Mouse (Mus musculus) retina, adult 2 months (tissue): Measurements from ENCODE around the gene Synj2.

Source experiments
- DNase-seq: peaks from one replicate; pipeline ENCODE4 v3.0.0-alpha.2; 2012; ENCODE audit warnings: low read depth, low spot score

Synj2 gene

GRCm38 (mm10) chr17:5973536-5973935 lies 32.5 kb downstream of the Synj2 start:
- DNase-seq = no peak

GRCm38 (mm10) chr17:5975099-5975977 lies 34.3 kb downstream of the Synj2 start:
- DNase-seq = no peak

GRCm38 (mm10) chr17:5976221-5977055 lies 35.4 kb downstream of the Synj2 start:
- DNase-seq = no peak

- DNase-seq = no peak
These were observed 36.2 kb downstream of the Synj2 start for GRCm38 (mm10) chr17:5977056-5977920.

- DNase-seq = no peak
These were observed 36.9 kb downstream of the Synj2 start for GRCm38 (mm10) chr17:5977921-5978504.

GRCm38 (mm10) chr17:5978505-5979077 lies 37.5 kb downstream of the Synj2 start:
- DNase-seq = no peak

- no peak for DNase-seq
These were observed 39.8 kb downstream of the Synj2 start for GRCm38 (mm10) chr17:5980860-5981259.

GRCm38 (mm10) chr17:5983150-5983549 lies 42.1 kb downstream of the Synj2 start:
- no peak for DNase-seq

- no peak for DNase-seq
These were observed 42.8 kb downstream of the Synj2 start for GRCm38 (mm10) chr17:5983901-5984300.

GRCm38 (mm10) chr17:5984700-5985231 lies 43.7 kb downstream of the Synj2 start:
- no peak for DNase-seq

- DNase-seq = no peak
These were observed 44.2 kb downstream of the Synj2 start for GRCm38 (mm10) chr17:5985271-5985670.

GRCm38 (mm10) chr17:5987271-5988056 lies 46.4 kb downstream of the Synj2 start:
- DNase-seq = no peak

GRCm38 (mm10) chr17:5988102-5988501 lies 47.0 kb downstream of the Synj2 start:
- no peak for DNase-seq

- DNase-seq = no peak
These were observed 51.9 kb downstream of the Synj2 start for GRCm38 (mm10) chr17:5992866-5993580.

GRCm38 (mm10) chr17:5993581-5994260 lies 52.6 kb downstream of the Synj2 start:
- DNase-seq = no peak

- no peak for DNase-seq
These were observed 53.5 kb downstream of the Synj2 start for GRCm38 (mm10) chr17:5994606-5995005.

- DNase-seq = no peak
These were observed 55.5 kb downstream of the Synj2 start for GRCm38 (mm10) chr17:5996589-5996988.

- no peak for DNase-seq
These were observed 56.5 kb downstream of the Synj2 start for GRCm38 (mm10) chr17:5997380-5998234.
